Mouse (Mus musculus) monocyte, adult 5-6 weeks (primary cell): ENCODE results near the gene Calm3. TPM values are rescaled to one million over a fixed set of nuclear protein-coding genes. Genes with fewer than 3 reads are reported as not detected.
A peak's percentile ranks its signal among the peaks of the same experiment; 100 is the strongest.

Experiments
- ATAC-seq: fragments of 153-309, 156-312 bp; replicated peaks from 2 replicates; pipeline ENCODE4 v1.8.0; 2017; ENCODE audit warnings: mild to moderate bottlenecking; ENCODE audit not compliant: low TSS enrichment, insufficient number of reproducible peaks, severe bottlenecking, poor library complexity, low FRiP score
- total RNA-seq: library from RNA; stranded (forward); fragments of 200-1000, 200-491, 200-594 nt; gene quantifications from 3 replicates; pipeline ENCODE4 v1.2.3, GENCODE M21; 2017

Calm3 gene
- total RNA-seq, 1 experiment from 2014 or later, result 298 TPM

GRCm38 (mm10) chr7:16874756-16875309 is 49.1 kb downstream of the Calm3 start:
- ATAC-seq, result peak; percentile 91

- peak; percentile 73 for ATAC-seq
These were observed 49.7 kb downstream of the Calm3 start for GRCm38 (mm10) chr7:16874190-16874589.

- ATAC-seq, result no peak
These were observed 50.5 kb downstream of the Calm3 start for GRCm38 (mm10) chr7:16873392-16873791.

GRCm38 (mm10) chr7:16872478-16872877 is 51.4 kb downstream of the Calm3 start:
- ATAC-seq, result no peak

GRCm38 (mm10) chr7:16871600-16871999 is 52.3 kb downstream of the Calm3 start:
- ATAC-seq, result no peak

- no peak for ATAC-seq
These were observed 54.4 kb downstream of the Calm3 start for GRCm38 (mm10) chr7:16869497-16869896.

GRCm38 (mm10) chr7:16867488-16867887 is 56.4 kb downstream of the Calm3 start:
- ATAC-seq, result no peak

Other genes starting within 250 kb of the Calm3 start
- gene Ceacam15, start 248.4 kb downstream of the Calm3 start, total RNA-seq, result not detected in 3 replicates
- gene Ceacam9, start 202.2 kb downstream of the Calm3 start, total RNA-seq, result not detected in 3 replicates
- gene Ap2s1, start 185.7 kb downstream of the Calm3 start, total RNA-seq, result 59.7 to 77.7 TPM (median 69.6 TPM) in 3 replicates
- gene Slc1a5, start 142.8 kb downstream of the Calm3 start, total RNA-seq, result 40.9 to 71.2 TPM (median 56.6 TPM) in 3 replicates
- 70.9 to 99.8 TPM (median 71.5 TPM) in 3 replicates for gene Strn4, start 108.2 kb downstream of the Calm3 start, total RNA-seq
- 9.6 to 15.3 TPM (median 10.6 TPM) in 3 replicates for gene Fkrp, start 107.4 kb downstream of the Calm3 start, total RNA-seq
- gene Prkd2, start 81.2 kb downstream of the Calm3 start, total RNA-seq, result 13.1 to 26.6 TPM (median 15.6 TPM) in 3 replicates
- not detected in 3 replicates for gene Dact3, start 48.8 kb downstream of the Calm3 start, total RNA-seq
- gene Gng8, start 32.3 kb downstream of the Calm3 start, total RNA-seq, result not detected in 3 replicates
- 9.8 to 15.4 TPM (median 14.0 TPM) in 3 replicates for gene Ptgir, start 17.6 kb downstream of the Calm3 start, total RNA-seq
- 0.10 TPM in 1 of 3 replicates, not detected in the others for gene Pnmal2, start 20.6 kb upstream of the Calm3 start, total RNA-seq
- not detected in 3 replicates for gene Pnmal1, start 35.6 kb upstream of the Calm3 start, total RNA-seq
- 0.49 to 0.75 TPM (median 0.67 TPM) in 3 replicates for gene Gm42372, start 59.0 kb upstream of the Calm3 start, total RNA-seq
- 0.10 to 0.38 TPM in 2 of 3 replicates, not detected in the other for gene Ccdc8, start 68.6 kb upstream of the Calm3 start, total RNA-seq
- 25.8 to 48.8 TPM (median 35.1 TPM) in 3 replicates for gene Ppp5c, start 103.8 kb upstream of the Calm3 start, total RNA-seq
- gene Hif3a, start 138.3 kb upstream of the Calm3 start, total RNA-seq, result not detected in 3 replicates
- gene Psg16, start 149.9 kb upstream of the Calm3 start, total RNA-seq, result 0.19 to 0.64 TPM (median 0.29 TPM) in 3 replicates
- gene Ceacam3, start 226.2 kb upstream of the Calm3 start, total RNA-seq, result not detected in 3 replicates